Mouse (Mus musculus): ENCODE measurements at regions not wholly inside any gene's neighbourhood (a gene's known extent, or its start where the extent isn't known, plus 50 kb on each side); places are given as distances from the start of the nearest gene placed in this dataset.
A peak's percentile ranks its signal among the peaks of the same experiment; 100 is the strongest.

DNA sequence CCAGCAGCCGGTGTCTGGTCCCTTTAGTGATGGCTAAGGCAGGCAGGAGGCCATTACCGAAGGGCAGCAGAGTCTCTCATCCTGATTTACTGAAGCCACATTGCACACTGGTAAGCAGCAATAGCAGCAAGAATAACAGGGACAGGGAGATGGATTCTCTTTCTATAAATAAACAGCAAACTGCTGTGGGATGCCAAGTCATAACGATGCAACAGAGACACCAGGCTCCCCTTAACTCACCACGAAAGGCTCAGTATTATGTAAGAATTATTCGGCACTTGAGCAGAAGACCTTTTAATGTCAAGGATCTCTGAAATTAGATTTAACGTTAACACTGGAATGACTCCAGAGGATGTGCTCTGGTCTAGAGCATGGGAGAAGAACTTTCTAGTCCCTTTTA is 202.1 kb downstream of the Ddx10 start:
- no peaks in the 10 kb centered on the region for H3K36me3 ChIP-seq
- no peaks in the 10 kb centered on the region for H3K27me3 ChIP-seq
- no peak overlapping the region for H3K4me3 ChIP-seq
- no peaks in the 10 kb centered on the region for H3K4me1 ChIP-seq
- no peaks in the 10 kb centered on the region for H3K9me3 ChIP-seq
- no peak overlapping the region for H3K9ac ChIP-seq
- 83% methylated on average over 6 of the region's 6 CpGs for WGBS
- no peak overlapping the region for H3K4me2 ChIP-seq (replicated peaks)
- no peak for ATAC-seq (ENCODE audit: low FRiP score, low read depth)
- no peak overlapping the region for H3K27ac ChIP-seq

GRCm38 (mm10) chr9:53033797-53034196 is 214.1 kb downstream of the Ddx10 start:
- no peak overlapping the region for H3K9ac ChIP-seq

DNA sequence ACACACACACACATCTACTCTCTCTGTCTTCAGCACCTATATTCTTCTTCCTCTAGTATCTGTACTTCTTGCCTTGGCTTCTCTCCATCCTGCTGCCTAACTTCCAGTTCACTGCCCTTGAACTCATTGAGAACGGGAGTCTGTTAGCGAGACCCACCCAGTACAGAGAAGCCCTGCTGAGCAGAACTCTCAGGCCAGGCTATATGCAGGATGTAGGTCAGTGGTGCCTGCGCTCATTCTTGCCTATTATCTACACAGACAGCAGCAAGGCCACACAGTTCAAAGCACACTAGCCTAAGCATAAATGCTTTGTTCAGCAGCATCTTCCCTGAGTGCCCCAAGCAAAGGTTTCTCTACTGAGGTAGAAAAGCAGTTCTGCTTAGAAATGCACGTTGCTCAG is 225.8 kb downstream of the Ddx10 start:
- H3K27ac ChIP-seq, result no peak overlapping the region
- ATAC-seq (ENCODE audit: low FRiP score, low read depth), result no peak
- no peaks in the 10 kb centered on the region for H3K9me3 ChIP-seq
- no peak overlapping the region for H3K4me3 ChIP-seq
- H3K36me3 ChIP-seq, result no peaks in the 10 kb centered on the region
- 82% methylated on average over 4 of the region's 4 CpGs for WGBS
- H3K9ac ChIP-seq, result no peak overlapping the region
- no peak overlapping the region for H3K4me2 ChIP-seq (replicated peaks)
- H3K27me3 ChIP-seq, result no peaks in the 10 kb centered on the region
- H3K4me1 ChIP-seq, result no peaks in the 10 kb centered on the region

More at GRCm38 (mm10) chr9:53033797-53034196, 214.1 kb downstream of the Ddx10 start:
- no peaks in the 10 kb centered on the region for H3K27me3 ChIP-seq
- no peak overlapping the region for H3K4me2 ChIP-seq (replicated peaks)
- no peaks in the 10 kb centered on the region for H3K36me3 ChIP-seq
- ATAC-seq (ENCODE audit: low FRiP score, low read depth), result no peak
- H3K9me3 ChIP-seq, result no peaks in the 10 kb centered on the region
- no peak overlapping the region for H3K4me3 ChIP-seq
- no peak overlapping the region for H3K27ac ChIP-seq
- no peaks in the 10 kb centered on the region for H3K4me1 ChIP-seq
- 79% methylated on average over 4 of the region's 4 CpGs for WGBS

GRCm38 (mm10) chr9:53010741-53011140 is 237.1 kb downstream of the Ddx10 start:
- no peak for ATAC-seq (ENCODE audit: low FRiP score, low read depth)
- H3K4me3 ChIP-seq, result no peak overlapping the region
- no peaks in the 10 kb centered on the region for H3K36me3 ChIP-seq
- no peak overlapping the region for H3K4me2 ChIP-seq (replicated peaks)
- no peak overlapping the region for H3K27ac ChIP-seq
- no peaks in the 10 kb centered on the region for H3K4me1 ChIP-seq
- 0 out of 2 replicates have a peak, but pooled peaks cover 6% of the 10 kb centered on the region for H3K9me3 ChIP-seq
- H3K27me3 ChIP-seq, result no peaks in the 10 kb centered on the region
- WGBS, result 94% methylated on average over 9 of the region's 9 CpGs
- no peak overlapping the region for H3K9ac ChIP-seq

DNA sequence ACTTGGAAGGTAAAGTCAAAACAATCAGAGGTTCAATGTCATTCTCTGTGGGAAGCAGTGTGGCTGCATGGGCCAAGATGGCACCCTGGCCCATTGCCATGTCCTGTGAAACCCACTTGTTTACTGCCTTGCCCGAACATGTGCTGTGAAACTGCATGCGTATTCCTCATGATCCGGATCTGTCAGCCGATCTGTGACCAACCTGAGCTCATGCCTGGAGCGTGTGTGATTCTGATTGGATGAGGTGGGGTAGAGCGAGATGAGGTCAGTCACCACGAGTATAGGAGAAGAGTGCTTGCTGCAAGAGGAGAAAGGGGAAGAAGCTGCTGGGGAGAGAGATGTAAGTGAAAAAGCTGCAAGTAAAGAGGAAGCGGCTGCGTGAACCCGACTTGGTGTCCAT is 240.5 kb downstream of the Ddx10 start:
- Histone ChIP-seq H3K4me1 (no peaks in the 10 kb centered on the region), H3K27me3 (no peaks in the 10 kb centered on the region), H3K27ac (no peak overlapping the region), H3K36me3 (no peaks in the 10 kb centered on the region), H3K4me3 (no peak overlapping the region), H3K4me2 (replicated peaks) (no peak overlapping the region), H3K9me3 (0 out of 2 replicates have a peak, but pooled peaks cover 2% of the 10 kb centered on the region), H3K9ac (no peak overlapping the region)
- WGBS, result 88% methylated on average over 10 of the region's 10 CpGs
- ATAC-seq (ENCODE audit: low FRiP score, low read depth), result no peak

- Histone ChIP-seq H3K9me3 (0 out of 2 replicates have a peak, but pooled peaks cover 2% of the 10 kb centered on the region), H3K27me3 (no peaks in the 10 kb centered on the region), H3K4me2 (replicated peaks) (no peak overlapping the region), H3K9ac (no peak overlapping the region), H3K36me3 (no peaks in the 10 kb centered on the region), H3K4me1 (no peaks in the 10 kb centered on the region), H3K4me3 (no peak overlapping the region), H3K27ac (no peak overlapping the region)
- 54% methylated on average over 1 of the region's 1 CpGs for WGBS
- no peak for ATAC-seq (ENCODE audit: low FRiP score, low read depth)
Observed at GRCm38 (mm10) chr9:53006085-53006484, 241.8 kb downstream of the Ddx10 start.

GRCm38 (mm10) chr9:53004253-53004978 is 243.4 kb downstream of the Ddx10 start:
- 75% methylated on average over 3 of the region's 3 CpGs for WGBS
- no peak overlapping the region for H3K27ac ChIP-seq
- H3K9ac ChIP-seq, result no peak overlapping the region
- H3K4me3 ChIP-seq, result no peak overlapping the region
- H3K36me3 ChIP-seq, result no peaks in the 10 kb centered on the region
- H3K27me3 ChIP-seq, result no peaks in the 10 kb centered on the region
- 0 out of 2 replicates have a peak, but pooled peaks cover 2% of the 10 kb centered on the region for H3K9me3 ChIP-seq
- no peak overlapping the region for H3K4me2 ChIP-seq (replicated peaks)
- H3K4me1 ChIP-seq, result no peaks in the 10 kb centered on the region
- no peak for ATAC-seq (ENCODE audit: low FRiP score, low read depth)

DNA sequence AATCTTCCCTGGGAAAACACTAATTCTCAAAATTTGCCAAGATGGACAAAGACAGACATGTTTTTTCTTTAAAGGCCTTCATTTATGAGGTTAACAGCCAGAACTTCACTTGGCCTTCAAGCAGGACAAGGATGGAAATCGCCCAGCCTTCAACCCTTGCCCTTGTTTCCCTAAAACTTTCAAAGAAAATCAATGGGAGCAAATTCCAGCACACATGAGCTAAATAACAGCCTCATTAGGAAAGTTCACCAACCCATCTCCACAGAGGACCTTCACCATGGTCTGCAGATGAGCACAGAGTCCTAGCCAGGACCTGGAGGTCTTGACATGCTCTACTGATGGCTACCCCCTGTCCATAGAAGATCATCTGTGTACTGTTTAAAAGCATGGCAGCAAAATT is 271.8 kb downstream of the Ddx10 start:
- no peak overlapping the region for H3K4me3 ChIP-seq
- no peak overlapping the region for H3K9ac ChIP-seq
- H3K4me2 ChIP-seq (replicated peaks), result no peak overlapping the region
- H3K27ac ChIP-seq, result no peak overlapping the region
- WGBS, result 75% methylated on average over 1 of the region's 1 CpGs
- no peaks in the 10 kb centered on the region for H3K27me3 ChIP-seq
- H3K9me3 ChIP-seq, result no peaks in the 10 kb centered on the region
- H3K36me3 ChIP-seq, result no peaks in the 10 kb centered on the region
- no peak for ATAC-seq (ENCODE audit: low FRiP score, low read depth)
- no peaks in the 10 kb centered on the region for H3K4me1 ChIP-seq

DNA sequence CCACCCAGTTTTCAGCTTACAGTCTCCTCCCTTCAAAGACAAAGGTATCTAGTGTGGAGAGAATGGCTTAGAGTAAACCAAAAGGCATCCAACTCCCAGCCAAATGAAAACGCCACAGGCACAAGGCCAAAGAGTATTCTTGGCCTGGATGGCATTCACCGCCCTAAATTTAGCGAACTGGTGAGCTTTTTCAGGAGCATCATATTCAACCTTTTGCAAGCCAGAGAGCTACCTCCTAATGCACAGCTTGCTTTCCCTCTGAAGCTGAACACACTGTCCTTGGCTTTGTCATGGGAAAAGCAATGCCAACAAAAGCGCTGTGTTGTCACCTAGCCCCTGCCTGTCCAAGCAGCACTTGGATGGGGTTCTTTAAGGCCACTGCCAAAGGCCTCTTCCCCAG is 282.2 kb downstream of the Ddx10 start:
- no peaks in the 10 kb centered on the region for H3K9me3 ChIP-seq
- no peak overlapping the region for H3K4me3 ChIP-seq
- H3K4me1 ChIP-seq, result no peaks in the 10 kb centered on the region
- H3K9ac ChIP-seq, result no peak overlapping the region
- H3K27ac ChIP-seq, result no peak overlapping the region
- ATAC-seq (ENCODE audit: low FRiP score, low read depth), result no peak
- no peaks in the 10 kb centered on the region for H3K36me3 ChIP-seq
- no peaks in the 10 kb centered on the region for H3K27me3 ChIP-seq
- WGBS, result 95% methylated on average over 4 of the region's 4 CpGs
- no peak overlapping the region for H3K4me2 ChIP-seq (replicated peaks)

DNA sequence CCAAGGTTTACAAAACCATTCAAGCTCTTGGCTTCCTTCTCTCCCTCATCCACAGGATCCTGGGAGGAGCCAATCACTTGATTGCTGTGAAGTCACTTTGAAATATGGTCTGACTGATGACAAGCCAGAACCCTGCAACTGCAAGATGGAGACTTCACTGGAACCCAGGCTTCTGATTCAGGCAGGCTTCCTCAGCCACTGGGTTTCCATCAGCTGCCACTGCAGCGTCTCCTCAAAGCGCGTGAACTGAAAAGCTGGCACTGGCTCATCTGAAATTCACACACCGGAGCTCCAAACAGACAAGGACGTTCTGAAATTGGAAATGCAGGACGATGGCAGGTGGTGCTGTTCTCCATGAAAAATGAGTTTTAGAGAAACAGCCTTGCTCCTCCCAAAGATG is 280.1 kb upstream of the AI593442 start:
- H3K9me3 ChIP-seq, result no peaks in the 10 kb centered on the region
- H3K9ac ChIP-seq, result no peak overlapping the region
- no peak overlapping the region for H3K4me2 ChIP-seq (replicated peaks)
- no peaks in the 10 kb centered on the region for H3K4me1 ChIP-seq
- no peaks in the 10 kb centered on the region for H3K36me3 ChIP-seq
- no peak for ATAC-seq (ENCODE audit: low FRiP score, low read depth)
- 88% methylated on average over 6 of the region's 6 CpGs for WGBS
- no peak overlapping the region for H3K27ac ChIP-seq
- no peaks in the 10 kb centered on the region for H3K27me3 ChIP-seq
- H3K4me3 ChIP-seq, result no peak overlapping the region

- WGBS, result 79% methylated on average over 1 of the region's 1 CpGs
- Histone ChIP-seq H3K4me3 (no peak overlapping the region), H3K36me3 (no peaks in the 10 kb centered on the region), H3K27me3 (no peaks in the 10 kb centered on the region), H3K4me2 (replicated peaks) (no peak overlapping the region), H3K27ac (no peak overlapping the region), H3K9ac (no peak overlapping the region), H3K9me3 (no peaks in the 10 kb centered on the region), H3K4me1 (no peaks in the 10 kb centered on the region)
- peak; percentile 76 for ATAC-seq (ENCODE audit: low FRiP score, low read depth)
Observed at GRCm38 (mm10) chr9:52957245-52957644, 277.7 kb upstream of the AI593442 start.

- 33% methylated on average over 5 of the region's 5 CpGs for WGBS
- Histone ChIP-seq H3K9me3 (no peaks in the 10 kb centered on the region), H3K4me3 (no peak overlapping the region), H3K4me2 (replicated peaks) (no peak overlapping the region), H3K36me3 (no peaks in the 10 kb centered on the region), H3K27ac (peak overlapping the region; percentile 28; the same call in 1 of the 2 replicates), H3K27me3 (no peaks in the 10 kb centered on the region), H3K4me1 (peaks cover 30% of the 10 kb centered on the region), H3K9ac (no peak overlapping the region)
- ATAC-seq (ENCODE audit: low FRiP score, low read depth), result no peak
Observed at GRCm38 (mm10) chr9:52944081-52944480, 264.5 kb upstream of the AI593442 start.

GRCm38 (mm10) chr9:52941637-52941983 is 262.0 kb upstream of the AI593442 start:
- 36% methylated on average over 3 of the region's 3 CpGs for WGBS
- peak overlapping the region; percentile 63; the same call in 1 of the 2 replicates for H3K27ac ChIP-seq
- peak; percentile 17; the same call in 1 of the 2 replicates for ATAC-seq (ENCODE audit: low FRiP score, low read depth)

More at GRCm38 (mm10) chr9:52941637-52941983, 262.0 kb upstream of the AI593442 start:
- Histone ChIP-seq H3K36me3 (no peaks in the 10 kb centered on the region), H3K4me1 (peaks cover 30% of the 10 kb centered on the region), H3K4me3 (no peak overlapping the region), H3K4me2 (replicated peaks) (no peak overlapping the region), H3K9ac (no peak overlapping the region), H3K27me3 (no peaks in the 10 kb centered on the region), H3K9me3 (no peaks in the 10 kb centered on the region)

Measured in limb, embryonic 13.5 days (tissue).